Mouse (Mus musculus) forebrain, embryonic 10.5 days (tissue): ENCODE results near the gene Obscn. TPM values are rescaled to one million over a fixed set of nuclear protein-coding genes. Genes with fewer than 3 reads are reported as not detected.
A peak's percentile ranks its signal among the peaks of the same experiment; 100 is the strongest.

Source experiments
- DNase-seq: peaks from one replicate; pipeline ENCODE4 v3.0.0-alpha.2; 2017; ENCODE audit warnings: low spot score; ENCODE audit errors: extremely low spot score
- H3K27ac ChIP-seq: fragments of 300-500 bp; sonication (generic); 2 replicates; pipeline ENCODE4 v1.5.1; 2016; ENCODE audit warnings: mild to moderate bottlenecking
- H3K27me3 ChIP-seq: fragments of 300-500 bp; sonication (generic); 2 replicates; pipeline ENCODE4 v1.6.1; 2016; ENCODE audit warnings: mild to moderate bottlenecking; ENCODE audit not compliant: poor library complexity, severe bottlenecking
- H3K36me3 ChIP-seq: fragments of 300-500 bp; sonication (generic); replicated peaks from 2 replicates; pipeline ENCODE4 v1.6.1; 2016; ENCODE audit warnings: mild to moderate bottlenecking, moderate library complexity
- H3K4me1 ChIP-seq: fragments of 300-500 bp; sonication (generic); 2 replicates; pipeline ENCODE4 v1.6.1; 2016
- H3K4me3 ChIP-seq: fragments of 300-500 bp; sonication (generic); 2 replicates; pipeline ENCODE4 v1.5.1; 2016; ENCODE audit warnings: mild to moderate bottlenecking, moderate library complexity
- H3K9me3 ChIP-seq: fragments of 300-500 bp; sonication (generic); 2 replicates; pipeline ENCODE4 v1.6.1; 2016; ENCODE audit warnings: mild to moderate bottlenecking, moderate library complexity
- WGBS: fragments of 180-500 bp; shearing (Covaris S2); methylation state at CpG from one replicate; pipeline ENCODE4 v1.1.7; 2016; 5-methylcytosine and 5-hydroxymethylcytosine counted together
- polyA plus RNA-seq: library from polyadenylated mRNA; unstranded; fragments of >200 nt; fragmentation: Nextera tagmentation; extraction: Ambion mirVana; gene quantifications from 2 replicates; pipeline ENCODE4 v1.2.1, GENCODE M21; 2016

Gene Obscn
- 0.01 TPM in 1 of 2 replicates, not detected in the other for polyA plus RNA-seq

- Histone ChIP-seq H3K4me3 (peak within 1 kb of the TSS; percentile 39), H3K36me3 (no peaks in the 10 kb centered on the region), H3K4me1 (peaks cover 20% of the 10 kb centered on the region), H3K27me3 (peaks cover 83% of the 10 kb centered on the region), H3K9me3 (no peaks in the 10 kb centered on the region), H3K27ac (no peak within 1 kb of the TSS)
- 17% methylated on average over 44 of the region's 44 CpGs for WGBS
- no peak for DNase-seq
Measured at GRCm38 (mm10) chr11:59135904-59136452, at the start of gene Obscn. Obscn (minus strand) TSS chr11:59136402.

GRCm38 (mm10) chr11:59185490-59185889 is 49.3 kb upstream of the Obscn start:
- peaks cover 5% of the 10 kb centered on the region; the same call in 1 of the 2 replicates for H3K27me3 ChIP-seq
- peaks cover 47% of the 10 kb centered on the region for H3K36me3 ChIP-seq
- peak; percentile 12 for DNase-seq
- no peaks in the 10 kb centered on the region for H3K9me3 ChIP-seq
- no peaks in the 10 kb centered on the region for H3K4me1 ChIP-seq
- WGBS, result 88% methylated on average over 5 of the region's 5 CpGs
- no peak overlapping the region for H3K4me3 ChIP-seq
- H3K27ac ChIP-seq, result no peak overlapping the region

GRCm38 (mm10) chr11:59183821-59184220 is 47.6 kb upstream of the Obscn start:
- Histone ChIP-seq H3K9me3 (no peaks in the 10 kb centered on the region), H3K4me3 (no peak overlapping the region), H3K4me1 (no peaks in the 10 kb centered on the region), H3K36me3 (peaks cover 47% of the 10 kb centered on the region), H3K27ac (no peak overlapping the region), H3K27me3 (peaks cover 19% of the 10 kb centered on the region)
- no peak for DNase-seq
- 46% methylated on average over 3 of the region's 3 CpGs for WGBS

- Histone ChIP-seq H3K27me3 (peaks cover 28% of the 10 kb centered on the region), H3K4me1 (no peaks in the 10 kb centered on the region), H3K4me3 (no peak within 1 kb of the TSS), H3K9me3 (no peaks in the 10 kb centered on the region), H3K27ac (no peak within 1 kb of the TSS), H3K36me3 (peaks cover 47% of the 10 kb centered on the region)
- 45% methylated on average over 3 of the region's 3 CpGs for WGBS
- no peak for DNase-seq
Measured at GRCm38 (mm10) chr11:59182864-59183331, 46.7 kb upstream of the Obscn start, which contains the start of gene Gjc2. Gjc2 (minus strand) TSS chr11:59183213.

GRCm38 (mm10) chr11:59176921-59177320 is 40.7 kb upstream of the Obscn start:
- peaks cover 9% of the 10 kb centered on the region for H3K4me1 ChIP-seq
- WGBS, result 9% methylated on average over 34 of the region's 34 CpGs
- no peak overlapping the region for H3K27ac ChIP-seq
- DNase-seq, result no peak
- H3K36me3 ChIP-seq, result no peaks in the 10 kb centered on the region
- H3K27me3 ChIP-seq, result peaks cover 78% of the 10 kb centered on the region
- H3K9me3 ChIP-seq, result no peaks in the 10 kb centered on the region
- H3K4me3 ChIP-seq, result peak overlapping the region; percentile 24; the same call in 1 of the 2 replicates

GRCm38 (mm10) chr11:59176475-59176874 is 40.3 kb upstream of the Obscn start:
- H3K36me3 ChIP-seq, result no peaks in the 10 kb centered on the region
- peaks cover 9% of the 10 kb centered on the region for H3K4me1 ChIP-seq
- peak overlapping the region; percentile 24; the same call in 1 of the 2 replicates for H3K4me3 ChIP-seq
- no peaks in the 10 kb centered on the region for H3K9me3 ChIP-seq
- H3K27me3 ChIP-seq, result peaks cover 76% of the 10 kb centered on the region
- no peak for DNase-seq
- WGBS, result 5% methylated on average over 48 of the region's 48 CpGs
- H3K27ac ChIP-seq, result no peak overlapping the region

GRCm38 (mm10) chr11:59174189-59174838 is 38.1 kb upstream of the Obscn start:
- Histone ChIP-seq H3K9me3 (no peaks in the 10 kb centered on the region), H3K27ac (no peak overlapping the region), H3K4me3 (no peak overlapping the region), H3K27me3 (peaks cover 67% of the 10 kb centered on the region), H3K36me3 (no peaks in the 10 kb centered on the region), H3K4me1 (peaks cover 9% of the 10 kb centered on the region)
- 65% methylated on average over 6 of the region's 6 CpGs for WGBS
- no peak for DNase-seq

- no peaks in the 10 kb centered on the region for H3K9me3 ChIP-seq
- no peaks in the 10 kb centered on the region for H3K4me1 ChIP-seq
- no peaks in the 10 kb centered on the region for H3K36me3 ChIP-seq
- 78% methylated on average over 4 of the region's 4 CpGs for WGBS
- no peak for DNase-seq
- no peak overlapping the region for H3K4me3 ChIP-seq
- no peak overlapping the region for H3K27ac ChIP-seq
- H3K27me3 ChIP-seq, result peaks cover 29% of the 10 kb centered on the region
Measured at GRCm38 (mm10) chr11:59170549-59170948, 34.3 kb upstream of the Obscn start.

- H3K4me3 ChIP-seq, result no peak overlapping the region
- 75% methylated on average over 3 of the region's 3 CpGs for WGBS
- no peak for DNase-seq
- no peaks in the 10 kb centered on the region for H3K4me1 ChIP-seq
- H3K36me3 ChIP-seq, result no peaks in the 10 kb centered on the region
- H3K27ac ChIP-seq, result no peak overlapping the region
- no peaks in the 10 kb centered on the region for H3K9me3 ChIP-seq
- peaks cover 22% of the 10 kb centered on the region for H3K27me3 ChIP-seq
Measured at GRCm38 (mm10) chr11:59169807-59170206, 33.6 kb upstream of the Obscn start.

GRCm38 (mm10) chr11:59165616-59166241 is 29.5 kb upstream of the Obscn start:
- Histone ChIP-seq H3K27me3 (no peaks in the 10 kb centered on the region), H3K9me3 (no peaks in the 10 kb centered on the region), H3K27ac (no peak overlapping the region), H3K4me3 (no peak overlapping the region), H3K4me1 (peaks cover 22% of the 10 kb centered on the region), H3K36me3 (no peaks in the 10 kb centered on the region)
- DNase-seq, result no peak
- 71% methylated on average over 2 of the region's 2 CpGs for WGBS

- H3K4me3 ChIP-seq, result peak overlapping the region; percentile 81
- DNase-seq, result no peak
- WGBS, result 89% methylated on average over 9 of the region's 9 CpGs
- peak overlapping the region; percentile 98 for H3K27ac ChIP-seq
- H3K9me3 ChIP-seq, result no peaks in the 10 kb centered on the region
- H3K4me1 ChIP-seq, result peaks cover 22% of the 10 kb centered on the region
- H3K27me3 ChIP-seq, result no peaks in the 10 kb centered on the region
- no peaks in the 10 kb centered on the region for H3K36me3 ChIP-seq
Measured at GRCm38 (mm10) chr11:59164384-59164783, 28.2 kb upstream of the Obscn start.

GRCm38 (mm10) chr11:59163255-59164236 is 27.3 kb upstream of the Obscn start, which contains the start of gene Iba57:
Iba57 (minus strand) TSS chr11:59163739.
- Histone ChIP-seq H3K9me3 (no peaks in the 10 kb centered on the region), H3K36me3 (peaks cover 2% of the 10 kb centered on the region), H3K27me3 (no peaks in the 10 kb centered on the region), H3K4me1 (peaks cover 22% of the 10 kb centered on the region), H3K27ac (peak within 1 kb of the TSS; percentile 98), H3K4me3 (peak within 1 kb of the TSS; percentile 81)
- peak; percentile 97 for DNase-seq
- 5% methylated on average over 64 of the region's 68 CpGs for whole genome bisulfite sequencing
